Mouse (Mus musculus): ENCODE results near the gene Htra3.

Gene Htra3

DNA sequence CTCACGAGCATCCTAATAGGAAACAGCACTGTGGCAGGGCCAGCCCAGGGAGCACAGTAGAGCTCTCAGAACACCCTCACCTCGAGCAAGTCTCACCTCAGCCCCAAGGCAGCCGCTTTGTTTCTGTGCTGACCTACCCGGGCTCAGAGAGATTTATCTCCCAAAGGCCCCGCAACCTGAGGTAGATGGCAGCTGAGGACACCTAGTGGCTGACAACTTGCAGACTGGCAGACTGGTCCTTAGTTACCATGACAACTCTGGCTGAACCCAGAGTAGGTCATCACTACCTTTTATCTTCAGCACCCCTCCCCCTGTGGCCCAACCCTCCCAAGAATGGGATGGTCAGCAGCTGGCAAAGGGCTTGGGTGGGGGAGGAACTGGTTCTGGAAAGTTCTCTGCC lies 16.2 kb upstream of the Htra3 start:
- DNase-seq (ENCODE audit: low spot score): no peak

GRCm38 (mm10) chr5:35693638-35694037 lies 14.1 kb upstream of the Htra3 start:
- DNase-seq (ENCODE audit: low spot score): no peak

GRCm38 (mm10) chr5:35691246-35691645 lies 11.7 kb upstream of the Htra3 start:
- no peak for DNase-seq (ENCODE audit: low spot score)

GRCm38 (mm10) chr5:35690485-35691165 lies 11.0 kb upstream of the Htra3 start:
- DNase-seq (ENCODE audit: low spot score): no peak

DNA sequence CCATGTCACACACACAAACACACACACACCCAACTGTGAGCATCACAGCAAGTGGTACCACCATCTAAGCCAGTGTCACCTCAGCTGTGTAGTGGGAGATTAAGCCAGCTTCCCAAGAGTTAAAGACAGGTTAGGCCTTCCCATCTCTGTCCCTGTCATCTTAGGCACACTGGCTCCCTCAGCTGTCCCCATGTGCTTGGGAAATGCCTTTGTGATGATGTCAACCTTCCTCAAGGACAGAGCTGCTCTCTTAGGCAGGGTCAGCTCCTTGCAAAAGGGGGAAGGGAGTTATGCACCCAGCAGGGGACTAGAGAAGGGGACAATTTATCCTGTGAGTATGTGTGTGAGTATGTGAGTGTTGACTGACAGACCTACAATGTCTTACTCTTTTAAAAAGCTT lies 9.8 kb upstream of the Htra3 start:
- DNase-seq (ENCODE audit: low spot score): no peak

- no peak for DNase-seq (ENCODE audit: low spot score)
Observed at GRCm38 (mm10) chr5:35688851-35689250, 9.3 kb upstream of the Htra3 start.

- DNase-seq (ENCODE audit: low spot score): no peak
Observed at GRCm38 (mm10) chr5:35687098-35687497, 7.5 kb upstream of the Htra3 start.

- no peak for DNase-seq (ENCODE audit: low spot score)
Observed at GRCm38 (mm10) chr5:35686336-35686735, 6.8 kb upstream of the Htra3 start.

- no peak for DNase-seq (ENCODE audit: low spot score)
Observed at GRCm38 (mm10) chr5:35685079-35685478, 5.5 kb upstream of the Htra3 start.

- DNase-seq (ENCODE audit: low spot score): no peak
Observed at GRCm38 (mm10) chr5:35680958-35681357, 1.4 kb upstream of the Htra3 start.

DNA sequence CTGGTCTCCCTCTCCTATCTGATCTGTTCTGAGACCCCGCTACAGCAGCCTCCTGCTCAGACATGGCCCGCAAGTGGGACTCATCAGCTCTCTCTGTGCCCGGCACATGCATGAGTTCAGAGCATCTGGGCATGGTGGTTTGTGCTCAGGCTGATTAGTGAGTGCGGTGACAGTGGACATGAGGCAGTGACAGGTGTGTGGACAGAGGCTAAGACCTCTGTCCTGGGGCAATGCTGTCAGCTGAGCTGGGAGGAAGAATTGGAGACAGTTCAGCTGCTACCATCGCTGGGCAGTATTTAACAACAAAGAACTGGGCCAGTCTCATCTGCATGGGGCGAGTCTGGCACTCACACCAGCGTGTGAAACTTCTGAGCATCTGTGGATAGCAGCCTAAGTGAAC lies 2.6 kb downstream of the Htra3 start:
- DNase-seq (ENCODE audit: low spot score): no peak

DNA sequence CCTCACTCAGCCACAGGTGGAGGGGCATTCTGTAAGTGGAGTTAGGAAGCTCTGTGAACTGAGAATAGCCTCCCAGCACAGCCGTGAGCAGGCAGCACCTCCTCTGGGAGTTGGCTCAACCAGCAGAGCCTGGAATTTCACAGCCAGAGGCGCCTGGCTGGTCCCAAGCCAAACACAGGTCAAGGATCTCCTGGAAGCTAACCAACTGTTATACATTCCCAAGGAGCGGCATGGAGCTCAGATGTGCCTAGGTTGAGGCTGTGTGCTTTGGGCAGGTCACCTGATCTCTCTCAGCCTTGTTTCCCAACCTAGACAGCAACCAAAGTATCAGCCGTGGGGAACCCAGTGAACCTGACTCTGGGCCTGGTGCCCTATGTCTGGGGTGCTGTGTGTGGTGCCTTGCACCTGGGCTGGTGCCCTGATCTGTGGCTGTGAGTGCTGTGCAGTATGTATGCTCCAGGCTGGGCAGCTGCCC lies 5.5 kb downstream of the Htra3 start:
- peak; percentile 69 for DNase-seq (ENCODE audit: low spot score)

DNA sequence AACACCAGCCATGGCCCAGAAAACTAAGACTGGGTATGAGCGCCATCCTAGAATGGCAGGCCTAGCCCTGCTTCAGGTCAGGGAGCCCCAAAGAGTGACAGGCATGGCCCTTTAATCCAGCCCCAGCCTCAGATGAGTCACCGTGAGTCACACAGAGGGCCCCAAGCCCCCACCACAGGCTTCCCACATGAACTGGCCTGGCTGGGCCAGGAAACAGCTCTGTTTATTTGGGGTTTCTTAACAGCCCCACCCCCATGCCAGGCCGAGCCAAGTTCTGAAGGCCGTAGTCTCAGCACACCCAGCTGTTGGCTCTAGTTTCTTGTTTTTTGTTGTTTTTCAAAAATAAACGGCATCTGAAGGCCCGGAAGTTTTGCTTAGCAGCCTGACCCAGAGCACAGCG lies 6.5 kb downstream of the Htra3 start:
- DNase-seq (ENCODE audit: low spot score): peak; percentile 67

DNA sequence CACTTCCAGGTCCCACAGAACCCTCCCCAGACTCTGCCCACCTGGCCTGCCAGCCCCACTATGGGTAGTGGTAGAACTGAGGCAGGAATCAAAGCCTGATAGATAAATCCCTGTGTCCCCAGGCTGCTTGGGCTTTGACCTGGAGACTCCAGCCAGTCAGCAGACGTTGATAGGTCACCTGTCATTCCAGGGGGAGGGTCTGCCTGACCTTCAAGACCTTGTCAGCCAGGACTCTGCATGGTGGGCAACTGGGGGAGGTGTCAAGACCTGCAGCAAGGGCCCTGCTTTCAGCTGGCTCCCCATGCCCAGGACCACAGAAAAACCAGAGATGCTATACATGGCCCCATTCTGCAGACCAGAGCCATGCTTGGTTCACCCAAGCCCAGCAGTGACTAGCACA lies 7.0 kb downstream of the Htra3 start:
- no peak for DNase-seq (ENCODE audit: low spot score)

- DNase-seq (ENCODE audit: low spot score): peak; percentile 58
Observed at GRCm38 (mm10) chr5:35671474-35671891, 8.1 kb downstream of the Htra3 start.

- DNase-seq (ENCODE audit: low spot score): no peak
Observed at GRCm38 (mm10) chr5:35670412-35670801, 9.2 kb downstream of the Htra3 start.

DNA sequence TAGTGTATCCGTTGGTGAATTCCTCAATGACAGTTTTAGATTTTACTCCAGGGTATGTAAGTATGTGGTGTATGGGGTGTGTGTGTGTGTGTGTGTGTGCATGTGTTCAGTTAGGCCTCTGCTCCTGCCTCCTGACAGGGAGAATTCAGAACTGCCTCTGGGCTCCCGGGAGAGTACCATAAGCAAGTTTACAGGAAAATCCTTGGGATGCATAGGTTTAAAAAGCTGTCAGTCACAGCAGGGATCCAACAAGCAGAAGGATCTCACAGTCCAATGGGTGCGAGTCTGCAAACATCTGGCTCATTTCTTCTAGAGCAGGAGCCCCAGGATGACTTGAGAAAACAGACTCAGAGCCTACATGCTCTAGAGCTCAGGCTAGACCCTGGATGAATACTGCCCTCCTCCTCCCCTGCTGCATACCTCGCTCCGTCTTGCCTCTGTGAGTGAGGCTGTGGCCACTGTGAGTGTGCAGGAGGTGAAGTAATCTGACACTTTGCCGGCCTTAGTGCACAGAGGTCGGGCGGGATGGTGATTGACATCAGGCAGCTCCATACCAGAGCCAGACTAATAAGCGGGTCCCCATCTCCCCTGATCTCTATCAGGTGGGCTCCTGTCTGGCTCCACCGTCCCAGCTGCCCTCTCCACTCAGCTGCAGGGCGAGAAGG lies 9.7 kb downstream of the Htra3 start:
- DNase-seq (ENCODE audit: low spot score): no peak

DNA sequence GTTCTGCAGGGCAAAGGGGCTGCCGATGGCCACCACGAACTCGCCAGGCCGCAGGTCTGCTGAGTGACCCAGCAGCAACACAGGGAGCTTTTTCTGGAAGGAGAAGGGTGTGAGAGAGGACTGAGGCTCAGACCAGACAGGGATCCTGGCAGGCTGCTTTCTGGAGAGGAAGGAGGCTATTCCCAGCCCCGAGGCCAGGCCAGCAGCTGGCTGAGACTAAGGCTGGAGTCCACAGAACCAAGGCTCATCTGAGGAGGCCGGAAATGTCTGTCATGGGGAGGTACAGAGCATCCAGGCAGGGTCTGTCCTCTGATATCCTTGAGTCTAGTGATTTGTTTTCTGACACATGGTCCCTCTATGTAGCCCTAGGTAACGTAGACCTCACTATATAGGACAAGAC lies 13.4 kb downstream of the Htra3 start:
- DNase-seq (ENCODE audit: low spot score): no peak

- DNase-seq (ENCODE audit: low spot score): no peak
Observed at GRCm38 (mm10) chr5:35662021-35662545, 17.5 kb downstream of the Htra3 start.

DNA sequence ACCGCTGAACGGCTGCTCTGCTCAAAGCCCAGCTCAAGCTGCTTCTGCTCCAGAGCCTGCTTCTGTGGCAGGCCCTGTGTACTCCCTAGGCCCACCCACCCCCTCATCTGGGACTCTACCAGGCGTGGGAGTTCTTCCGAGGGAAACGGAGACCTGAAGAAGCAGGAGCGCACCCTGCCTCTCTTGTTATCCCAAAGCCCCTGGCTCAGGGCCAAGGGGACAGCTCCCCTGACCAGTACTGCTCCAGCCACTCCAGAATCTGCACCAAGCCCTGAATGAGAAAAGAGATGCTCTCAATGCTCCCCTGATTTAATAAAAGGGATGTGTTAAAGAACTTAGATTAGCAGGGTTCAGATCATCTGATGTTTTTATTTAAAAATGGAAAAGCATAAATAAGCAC lies 18.4 kb downstream of the Htra3 start:
- no peak for DNase-seq (ENCODE audit: low spot score)

- no peak for DNase-seq (ENCODE audit: low spot score)
Observed at GRCm38 (mm10) chr5:35659503-35659902, 20.1 kb downstream of the Htra3 start.

DNA sequence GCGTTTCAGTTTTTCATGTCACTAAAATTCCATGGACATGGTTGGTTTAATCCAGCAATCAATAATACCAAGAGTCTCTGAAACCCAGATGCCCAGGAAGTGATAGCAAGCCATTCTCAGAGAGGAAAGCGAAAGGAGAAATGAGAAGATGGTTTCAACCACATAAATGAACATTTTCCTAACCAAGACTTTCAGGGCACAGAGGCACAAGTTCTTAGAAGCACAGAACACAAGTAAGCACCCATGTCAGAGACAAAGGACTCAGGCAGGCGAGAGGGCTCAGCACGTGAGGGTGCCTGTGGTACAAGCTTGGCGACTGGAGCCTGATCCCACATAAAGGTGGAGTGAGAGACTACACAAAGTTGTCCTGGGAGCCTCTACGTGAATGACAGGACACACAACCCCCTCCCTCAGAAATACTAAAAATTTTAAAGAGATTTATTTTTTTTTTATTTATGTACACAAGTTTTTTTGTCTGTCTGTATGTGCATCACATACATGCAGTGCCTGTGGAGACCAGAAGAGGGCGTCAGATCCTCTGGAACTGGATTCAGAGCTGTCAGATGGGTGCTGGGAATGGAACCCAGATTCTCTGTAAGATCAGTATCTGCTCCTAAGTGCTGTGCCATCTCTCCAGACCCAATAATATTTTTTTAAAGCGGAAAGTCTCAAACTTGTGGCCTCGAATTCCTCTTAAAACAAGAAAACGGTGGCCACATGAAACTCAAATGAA lies 23.7 kb downstream of the Htra3 start:
- no peak for DNase-seq (ENCODE audit: low spot score)
